Mouse (Mus musculus) embryonic facial prominence, embryonic 13.5 days (tissue): ENCODE data around the gene Rgs7. TPM values are rescaled to one million over a fixed set of nuclear protein-coding genes. Genes with fewer than 3 reads are reported as not detected.

Experiments
- polyA plus RNA-seq: library from polyadenylated mRNA; unstranded; fragments of >200 nt; fragmentation: Nextera tagmentation; extraction: Ambion mirVana; gene quantifications from 2 replicates; pipeline ENCODE4 v1.2.1, GENCODE M21; 2015

Gene Rgs7
- polyA plus RNA-seq, 1 experiment from 2014 or later = 3.2 TPM

Other genes with a start within 250 kb of the Rgs7 start
- 0.21 and 0.22 TPM in 2 replicates for gene Kmo, start 127.9 kb upstream of the Rgs7 start, polyA plus RNA-seq
- gene Fh1, start 133.1 kb upstream of the Rgs7 start, polyA plus RNA-seq = 100 and 111 TPM in 2 replicates
- 6.0 and 6.2 TPM in 2 replicates for gene Opn3, start 200.3 kb upstream of the Rgs7 start, polyA plus RNA-seq
- gene Chml, start 200.4 kb upstream of the Rgs7 start, polyA plus RNA-seq = 1.8 and 1.9 TPM in 2 replicates
- not detected in 2 replicates for gene Wdr64, start 206.1 kb upstream of the Rgs7 start, polyA plus RNA-seq